Mouse (Mus musculus): ENCODE measurements around the gene Grtp1. TPM values are rescaled to one million over a fixed set of nuclear protein-coding genes. Genes with fewer than 3 reads are reported as not detected.

Gene Grtp1
- polyA plus RNA-seq, 1 experiment from 2014 or later = 15.0 TPM

DNA sequence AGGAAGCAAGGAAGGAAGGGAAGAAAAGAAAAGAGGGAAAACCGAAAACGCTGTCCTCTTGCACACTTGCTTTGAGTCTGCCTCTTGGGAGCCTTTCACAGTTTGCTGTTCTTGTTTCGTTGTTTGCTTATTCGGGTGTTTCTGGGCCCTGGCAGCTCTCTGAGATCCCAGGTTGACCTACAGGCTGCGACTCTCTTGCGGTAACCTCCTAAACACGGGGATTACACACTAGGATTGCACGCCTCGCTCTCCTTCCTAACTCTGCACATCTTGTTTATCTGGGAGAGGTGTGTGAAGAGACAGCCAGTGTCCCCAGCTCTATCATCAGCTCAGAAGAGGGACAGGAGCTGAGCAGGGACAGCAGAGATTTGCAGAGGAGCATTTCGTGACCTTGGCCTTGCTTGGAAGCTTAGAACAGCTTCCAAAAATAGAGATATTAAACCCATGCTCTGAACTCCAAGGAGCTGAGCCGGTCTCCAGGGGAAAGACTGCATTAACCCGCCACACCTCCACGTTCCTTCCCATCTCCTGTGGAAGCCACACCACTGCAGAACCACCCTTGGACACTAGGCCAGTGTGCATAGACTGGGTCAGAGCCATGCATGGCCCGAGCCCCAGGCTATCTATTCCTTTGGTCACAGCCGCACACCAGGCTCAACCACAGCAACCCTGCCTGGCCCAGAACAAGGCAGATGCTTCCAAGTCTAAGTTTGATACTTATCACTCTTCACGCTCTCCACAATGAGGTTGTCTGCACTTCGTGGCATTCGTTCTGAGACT is 19.3 kb downstream of the Grtp1 start:
- Histone ChIP-seq H3K4me2 (replicated peaks) (no peak overlapping the region), H3K4me3 (replicated peaks) (no peak overlapping the region), H3K36me3 (peaks cover 40% of the 10 kb centered on the region), H3K9ac (replicated peaks) (no peak overlapping the region), H3K27ac (no peak overlapping the region), H3K27me3 (no peaks in the 10 kb centered on the region), H3K9me3 (no peaks in the 10 kb centered on the region), H3K4me1 (replicated peaks) (no peaks in the 10 kb centered on the region)
- ATAC-seq = no peak
- WGBS = 86% methylated on average over 18 of the region's 18 CpGs

DNA sequence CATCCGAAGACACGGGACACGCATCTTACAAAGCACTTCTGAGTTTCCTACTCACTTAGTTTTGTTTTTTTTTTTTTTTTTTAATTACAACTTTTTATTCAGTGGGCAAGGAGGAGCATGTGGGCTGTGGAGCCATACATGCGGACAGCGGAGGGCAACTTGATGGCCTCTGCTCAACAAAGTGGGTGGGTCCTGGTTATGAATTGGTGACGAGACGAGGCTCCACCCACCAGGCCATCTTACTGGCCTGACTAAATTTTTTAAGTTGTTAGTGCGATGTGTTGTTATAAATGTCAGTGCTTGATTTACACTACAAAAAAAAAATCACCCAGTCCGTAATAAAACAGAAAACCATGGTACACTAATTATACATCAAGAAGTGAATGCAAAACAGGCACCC is 20.0 kb downstream of the Grtp1 start:
- Histone ChIP-seq H3K4me3 (replicated peaks) (no peak overlapping the region), H3K4me1 (replicated peaks) (no peaks in the 10 kb centered on the region), H3K27ac (no peak overlapping the region), H3K4me2 (replicated peaks) (no peak overlapping the region), H3K36me3 (peaks cover 42% of the 10 kb centered on the region), H3K9ac (replicated peaks) (no peak overlapping the region), H3K9me3 (no peaks in the 10 kb centered on the region), H3K27me3 (no peaks in the 10 kb centered on the region)
- no peak for ATAC-seq
- 87% methylated on average over 9 of the region's 9 CpGs for WGBS

- Histone ChIP-seq H3K27me3 (no peaks in the 10 kb centered on the region), H3K27ac (no peak overlapping the region), H3K4me3 (replicated peaks) (no peak overlapping the region), H3K9ac (replicated peaks) (no peak overlapping the region), H3K4me1 (replicated peaks) (no peaks in the 10 kb centered on the region), H3K9me3 (no peaks in the 10 kb centered on the region), H3K4me2 (replicated peaks) (no peak overlapping the region), H3K36me3 (peaks cover 44% of the 10 kb centered on the region)
- 85% methylated on average over 7 of the region's 7 CpGs for WGBS
- no peak for ATAC-seq
These were observed 20.5 kb downstream of the Grtp1 start for GRCm38 (mm10) chr8:13179948-13180347.

- no peak overlapping the region for H3K27ac ChIP-seq
- no peaks in the 10 kb centered on the region for H3K9me3 ChIP-seq
- H3K9ac ChIP-seq (replicated peaks) = no peak overlapping the region
- no peaks in the 10 kb centered on the region for H3K27me3 ChIP-seq
- H3K36me3 ChIP-seq = peaks cover 48% of the 10 kb centered on the region
- H3K4me2 ChIP-seq (replicated peaks) = no peak overlapping the region
- H3K4me3 ChIP-seq (replicated peaks) = no peak overlapping the region
- ATAC-seq = no peak
- H3K4me1 ChIP-seq (replicated peaks) = no peaks in the 10 kb centered on the region
- 80% methylated on average over 6 of the region's 6 CpGs for WGBS
These were observed 20.9 kb downstream of the Grtp1 start for GRCm38 (mm10) chr8:13179482-13179881.

GRCm38 (mm10) chr8:13178137-13178536 is 22.3 kb downstream of the Grtp1 start:
- ATAC-seq = no peak
- H3K4me2 ChIP-seq (replicated peaks) = no peak overlapping the region
- H3K9ac ChIP-seq (replicated peaks) = no peak overlapping the region
- 93% methylated on average over 5 of the region's 5 CpGs for WGBS
- no peak overlapping the region for H3K27ac ChIP-seq
- peaks cover 61% of the 10 kb centered on the region for H3K36me3 ChIP-seq
- no peaks in the 10 kb centered on the region for H3K9me3 ChIP-seq
- no peak overlapping the region for H3K4me3 ChIP-seq (replicated peaks)
- H3K4me1 ChIP-seq (replicated peaks) = no peaks in the 10 kb centered on the region
- H3K27me3 ChIP-seq = no peaks in the 10 kb centered on the region

- Histone ChIP-seq H3K36me3 (peaks cover 66% of the 10 kb centered on the region), H3K9ac (replicated peaks) (no peak overlapping the region), H3K9me3 (no peaks in the 10 kb centered on the region), H3K4me3 (replicated peaks) (no peak overlapping the region), H3K27ac (no peak overlapping the region), H3K27me3 (no peaks in the 10 kb centered on the region), H3K4me2 (replicated peaks) (no peak overlapping the region), H3K4me1 (replicated peaks) (no peaks in the 10 kb centered on the region)
- no peak for ATAC-seq
- WGBS = 95% methylated on average over 7 of the region's 7 CpGs
These were observed 23.1 kb downstream of the Grtp1 start for GRCm38 (mm10) chr8:13177173-13177852.

- H3K27me3 ChIP-seq = no peaks in the 10 kb centered on the region
- no peaks in the 10 kb centered on the region for H3K9me3 ChIP-seq
- H3K4me3 ChIP-seq (replicated peaks) = no peak overlapping the region
- no peaks in the 10 kb centered on the region for H3K4me1 ChIP-seq (replicated peaks)
- H3K36me3 ChIP-seq = peaks cover 83% of the 10 kb centered on the region
- no peak overlapping the region for H3K4me2 ChIP-seq (replicated peaks)
- H3K27ac ChIP-seq = no peak overlapping the region
- H3K9ac ChIP-seq (replicated peaks) = no peak overlapping the region
- 77% methylated on average over 1 of the region's 1 CpGs for WGBS
- ATAC-seq = no peak
These were observed 24.8 kb downstream of the Grtp1 start for GRCm38 (mm10) chr8:13175650-13176049.

GRCm38 (mm10) chr8:13174811-13175210 is 25.6 kb downstream of the Grtp1 start:
- H3K36me3 ChIP-seq = peaks cover 91% of the 10 kb centered on the region
- H3K27me3 ChIP-seq = no peaks in the 10 kb centered on the region
- no peak for ATAC-seq
- H3K4me2 ChIP-seq (replicated peaks) = no peak overlapping the region
- no peak overlapping the region for H3K4me3 ChIP-seq (replicated peaks)
- WGBS = 92% methylated on average over 4 of the region's 4 CpGs
- no peak overlapping the region for H3K27ac ChIP-seq
- no peaks in the 10 kb centered on the region for H3K9me3 ChIP-seq
- no peaks in the 10 kb centered on the region for H3K4me1 ChIP-seq (replicated peaks)
- H3K9ac ChIP-seq (replicated peaks) = no peak overlapping the region

DNA sequence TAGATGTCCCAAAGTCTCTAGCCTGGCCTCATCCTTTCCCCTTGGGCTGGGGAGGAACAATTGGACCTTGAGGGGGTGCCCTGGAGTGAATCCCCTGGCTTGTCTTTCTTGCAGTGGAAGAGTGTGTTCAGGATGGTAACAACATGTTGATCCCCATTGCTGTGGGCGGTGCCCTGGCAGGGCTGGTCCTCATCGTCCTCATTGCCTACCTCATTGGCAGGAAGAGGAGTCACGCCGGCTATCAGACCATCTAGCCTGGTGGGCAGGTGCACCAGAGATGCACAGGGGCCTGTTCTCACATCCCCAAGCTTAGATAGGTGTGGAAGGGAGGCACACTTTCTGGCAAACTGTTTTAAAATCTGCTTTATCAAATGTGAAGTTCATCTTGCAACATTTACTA is 26.1 kb downstream of the Grtp1 start:
- Histone ChIP-seq H3K4me3 (replicated peaks) (no peak overlapping the region), H3K36me3 (peaks cover 97% of the 10 kb centered on the region), H3K27ac (no peak overlapping the region), H3K9ac (replicated peaks) (no peak overlapping the region), H3K9me3 (no peaks in the 10 kb centered on the region), H3K4me2 (replicated peaks) (no peak overlapping the region), H3K4me1 (replicated peaks) (no peaks in the 10 kb centered on the region), H3K27me3 (no peaks in the 10 kb centered on the region)
- no peak for ATAC-seq
- WGBS = 95% methylated on average over 4 of the region's 4 CpGs

DNA sequence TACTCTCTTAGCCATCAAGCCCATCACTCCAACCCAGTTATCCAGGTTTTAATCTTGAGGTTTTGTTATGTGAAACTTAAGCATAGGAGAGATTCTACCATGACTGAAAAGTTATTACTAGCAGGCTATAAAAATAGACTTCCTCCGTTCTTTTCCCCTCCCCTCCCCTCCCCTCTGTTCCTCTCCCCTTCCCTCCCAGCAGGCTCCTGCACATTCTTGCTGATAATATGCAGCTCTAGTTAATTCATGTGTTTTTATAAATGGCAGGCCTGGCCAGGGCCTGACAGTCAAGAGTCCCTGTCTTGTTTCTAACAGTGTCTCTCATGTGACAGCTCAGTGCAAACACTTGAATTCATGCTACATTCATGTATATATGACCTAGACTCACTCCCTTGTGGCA is 29.9 kb downstream of the Grtp1 start:
- Histone ChIP-seq H3K4me3 (replicated peaks) (no peak overlapping the region), H3K9ac (replicated peaks) (no peak overlapping the region), H3K9me3 (no peaks in the 10 kb centered on the region), H3K4me2 (replicated peaks) (no peak overlapping the region), H3K4me1 (replicated peaks) (no peaks in the 10 kb centered on the region), H3K36me3 (peaks cover 95% of the 10 kb centered on the region), H3K27ac (no peak overlapping the region), H3K27me3 (no peaks in the 10 kb centered on the region)
- 89% methylated on average over 1 of the region's 1 CpGs for WGBS
- ATAC-seq = no peak

DNA sequence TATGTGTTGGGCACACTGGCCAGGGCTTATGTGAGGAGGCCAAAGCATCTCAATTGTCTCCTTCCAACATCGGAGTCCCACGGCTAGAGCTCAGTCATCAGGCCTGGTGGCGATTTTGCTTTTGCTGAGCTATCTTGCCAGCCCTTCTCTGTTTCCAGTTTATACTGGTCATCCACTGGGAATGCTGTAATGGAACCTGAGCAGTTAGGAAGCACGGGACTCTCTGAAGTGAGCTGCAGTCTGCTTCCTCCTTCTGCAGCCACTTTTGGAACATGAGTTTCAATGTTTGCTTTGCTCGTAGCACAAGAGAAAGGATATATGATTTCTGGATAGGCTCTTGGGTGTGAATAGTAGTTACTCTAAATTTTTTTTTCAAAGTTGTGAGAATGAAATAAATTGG is 36.1 kb downstream of the Grtp1 start:
- no peak for ATAC-seq
- no peak overlapping the region for H3K9ac ChIP-seq (replicated peaks)
- no peak overlapping the region for H3K4me3 ChIP-seq (replicated peaks)
- H3K36me3 ChIP-seq = peaks cover 35% of the 10 kb centered on the region
- H3K9me3 ChIP-seq = no peaks in the 10 kb centered on the region
- no peak overlapping the region for H3K4me2 ChIP-seq (replicated peaks)
- no peaks in the 10 kb centered on the region for H3K27me3 ChIP-seq
- H3K27ac ChIP-seq = no peak overlapping the region
- WGBS = 93% methylated on average over 5 of the region's 5 CpGs
- peaks cover 41% of the 10 kb centered on the region for H3K4me1 ChIP-seq (replicated peaks)

- H3K9me3 ChIP-seq = no peaks in the 10 kb centered on the region
- H3K27ac ChIP-seq = no peak overlapping the region
- H3K4me1 ChIP-seq (replicated peaks) = peaks cover 43% of the 10 kb centered on the region
- H3K36me3 ChIP-seq = peaks cover 27% of the 10 kb centered on the region
- 0 out of 2 replicates have a peak overlapping the region, but pooled peaks have one; percentile 28 for H3K9ac ChIP-seq (replicated peaks)
- 92% methylated on average over 1 of the region's 1 CpGs for WGBS
- H3K27me3 ChIP-seq = no peaks in the 10 kb centered on the region
- no peak overlapping the region for H3K4me2 ChIP-seq (replicated peaks)
- H3K4me3 ChIP-seq (replicated peaks) = no peak overlapping the region
- ATAC-seq = no peak
These were observed 36.9 kb downstream of the Grtp1 start for GRCm38 (mm10) chr8:13163563-13163962.

Data from midbrain, embryonic 13.5 days (tissue).